Mouse (Mus musculus): ENCODE measurements around the gene Kif23.

Kif23 gene

DNA sequence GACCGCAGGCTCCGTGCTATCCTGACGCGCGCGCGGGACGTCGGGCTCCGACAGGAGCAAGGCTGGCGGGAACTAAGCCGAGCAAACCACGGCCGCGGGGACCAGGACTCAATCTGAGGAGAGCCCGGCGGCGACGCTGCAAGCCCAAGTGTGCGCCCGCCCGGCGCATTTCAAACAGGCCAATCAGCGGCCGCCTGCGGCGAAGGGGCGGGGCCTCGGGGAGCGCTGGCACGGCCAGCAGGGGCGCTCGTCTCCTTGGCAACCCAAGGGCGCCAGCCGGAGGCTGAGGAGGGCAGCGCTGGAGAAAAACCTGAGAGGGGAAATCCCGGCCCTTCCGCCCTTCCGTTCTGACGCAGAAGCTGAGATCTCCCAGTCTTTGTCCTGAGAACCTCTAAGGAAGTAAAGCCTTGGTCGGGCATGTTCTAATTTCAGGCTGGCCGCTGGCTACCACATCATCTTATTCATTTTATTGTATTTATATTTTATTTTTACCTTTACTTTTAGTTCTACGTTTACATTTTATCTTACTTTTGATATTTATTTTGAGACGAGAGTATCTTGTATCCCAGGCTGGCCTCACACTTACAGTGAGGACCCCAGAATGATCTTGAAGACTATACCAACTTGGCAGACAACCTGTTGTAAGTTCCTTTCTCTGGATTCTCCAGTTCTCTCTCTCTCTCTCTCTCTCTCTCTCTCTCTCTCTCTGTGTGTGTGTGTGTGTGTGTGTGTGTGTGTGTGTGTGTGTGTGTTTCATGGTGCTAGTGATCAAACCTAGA lies at the start of gene Kif23:
Gene Kif23 (minus strand): TSS at position 152 of the 779 bp plus-strand sequence.
- peak; percentile 75; the same call in 1 of the 2 replicates for ATAC-seq (ENCODE audit: insufficient number of reproducible peaks, low FRiP score, low TSS enrichment)

DNA sequence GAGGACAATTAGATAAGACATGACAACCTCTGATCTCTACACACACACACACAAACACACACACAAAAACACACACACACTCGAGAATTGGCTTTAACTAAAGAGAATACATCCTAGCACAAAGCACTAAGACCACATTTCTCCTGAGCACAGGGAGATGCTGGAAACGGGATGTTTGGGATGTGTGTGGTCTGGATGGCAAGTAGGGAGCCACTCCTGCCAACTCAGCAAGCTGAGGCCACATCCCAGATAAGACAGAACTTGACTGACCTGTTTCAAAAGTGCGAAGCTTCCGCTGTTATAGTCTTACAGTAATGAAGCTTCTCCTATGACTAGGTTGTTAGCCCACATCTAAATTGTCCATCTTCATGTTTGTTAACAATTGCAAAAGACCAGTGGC lies 44.6 kb upstream of the Kif23 start:
- no peak for ATAC-seq (ENCODE audit: insufficient number of reproducible peaks, low FRiP score, low TSS enrichment)

DNA sequence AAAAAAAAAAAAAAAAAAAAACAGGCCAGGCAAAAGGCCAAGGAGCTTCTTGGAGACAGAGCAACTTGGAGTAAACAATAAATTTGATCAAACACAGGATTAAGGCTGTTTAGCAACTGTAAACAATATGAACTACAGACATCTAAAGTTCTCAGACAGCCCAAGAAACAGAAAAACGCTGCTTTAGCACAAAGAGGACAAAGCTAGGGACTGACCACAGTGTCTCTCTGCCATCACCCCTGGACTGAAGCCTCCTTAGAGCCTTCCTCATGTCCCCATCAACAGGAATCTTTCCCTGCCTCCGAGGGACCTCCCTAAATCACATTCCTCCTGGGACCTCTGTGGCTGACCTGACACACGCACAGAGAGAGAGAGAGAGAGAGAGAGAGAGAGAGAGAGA lies 44.2 kb upstream of the Kif23 start:
- no peak for ATAC-seq (ENCODE audit: insufficient number of reproducible peaks, low FRiP score, low TSS enrichment)

DNA sequence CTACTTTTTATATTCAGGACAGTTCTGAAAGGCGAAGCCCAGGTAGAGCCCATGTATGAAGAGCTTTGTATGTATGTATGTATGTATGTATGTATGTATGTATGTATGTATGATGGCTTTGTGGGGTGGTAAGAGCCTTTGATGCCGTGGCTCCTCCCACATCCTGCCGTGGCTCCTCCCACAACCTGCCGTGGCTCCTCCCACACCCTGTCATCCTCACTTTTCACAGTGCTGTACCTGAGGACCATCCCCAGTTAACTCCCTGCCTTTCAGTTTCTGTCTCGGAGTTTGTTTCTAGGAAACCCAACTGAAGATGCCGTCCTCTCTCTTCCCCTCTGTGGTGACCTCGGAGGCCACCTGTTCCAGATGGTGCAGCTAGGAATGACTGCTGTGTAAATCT lies 39.5 kb upstream of the Kif23 start:
- no peak for ATAC-seq (ENCODE audit: insufficient number of reproducible peaks, low FRiP score, low TSS enrichment)

DNA sequence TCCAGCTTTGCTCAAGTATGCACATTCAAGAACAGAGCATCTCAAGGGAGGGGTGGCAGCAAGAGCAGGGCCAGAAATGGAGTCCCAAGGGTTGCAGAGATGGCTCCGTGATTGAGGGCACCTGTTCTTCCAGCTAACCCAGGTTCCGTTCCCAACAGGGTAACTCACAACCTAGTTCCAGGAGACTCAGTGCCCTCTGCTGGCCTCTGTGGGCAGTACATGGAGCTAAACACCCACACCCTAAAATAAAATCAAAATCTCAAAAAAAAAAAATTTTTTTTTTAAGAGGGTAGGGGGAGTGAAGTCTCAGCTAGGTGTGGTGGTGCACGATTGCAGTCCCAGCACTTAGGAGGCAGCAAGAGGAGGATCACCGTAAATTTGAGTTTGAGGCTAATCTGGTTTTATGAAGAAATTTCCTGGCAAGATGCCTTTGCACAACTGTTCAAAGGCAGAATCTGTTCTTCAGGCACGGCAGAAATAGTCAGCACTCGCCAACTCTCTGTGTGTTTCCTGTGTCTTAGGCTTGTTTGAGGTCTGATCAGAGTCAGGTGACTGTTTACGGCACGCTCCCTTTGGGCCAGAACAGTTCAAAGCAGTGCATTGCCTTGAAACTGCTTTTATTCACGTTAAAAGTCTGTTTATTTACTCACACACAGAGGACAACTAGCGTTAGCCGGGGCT lies 38.7 kb upstream of the Kif23 start:
- ATAC-seq (ENCODE audit: insufficient number of reproducible peaks, low FRiP score, low TSS enrichment), result no peak

DNA sequence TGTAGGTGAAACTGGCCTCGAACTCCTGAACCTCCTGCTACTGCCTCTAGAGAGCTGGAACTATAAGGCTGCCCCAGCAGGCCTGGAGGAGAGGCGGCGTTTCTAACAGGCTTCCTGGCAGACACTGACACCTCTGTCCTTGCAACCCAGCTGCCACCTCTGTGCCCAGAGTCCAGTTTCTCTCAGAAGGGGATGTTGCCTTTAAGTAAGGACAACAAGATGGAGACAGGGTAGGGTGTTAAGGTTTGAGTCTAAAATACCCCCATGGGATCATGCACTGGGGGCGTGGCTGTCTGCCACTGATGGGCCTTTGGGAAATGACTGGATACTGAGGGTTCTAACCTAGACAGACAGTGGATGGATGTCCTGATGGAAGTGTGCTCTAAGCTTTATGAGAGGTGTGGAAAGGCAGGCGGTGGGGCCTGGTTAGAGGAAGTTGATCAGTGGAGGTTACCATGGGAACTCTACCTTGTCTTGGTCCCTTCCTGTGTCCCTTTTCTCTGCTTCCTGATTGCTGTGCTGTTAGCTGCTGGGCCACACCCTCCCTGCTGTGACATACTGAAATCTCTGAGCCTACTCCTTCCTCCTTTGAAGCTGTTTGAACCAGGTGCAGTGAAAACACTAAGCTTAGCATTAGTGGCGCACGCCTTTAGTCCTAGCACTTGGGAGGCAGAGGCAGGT lies 36.5 kb upstream of the Kif23 start:
- ATAC-seq (ENCODE audit: insufficient number of reproducible peaks, low FRiP score, low TSS enrichment), result no peak

DNA sequence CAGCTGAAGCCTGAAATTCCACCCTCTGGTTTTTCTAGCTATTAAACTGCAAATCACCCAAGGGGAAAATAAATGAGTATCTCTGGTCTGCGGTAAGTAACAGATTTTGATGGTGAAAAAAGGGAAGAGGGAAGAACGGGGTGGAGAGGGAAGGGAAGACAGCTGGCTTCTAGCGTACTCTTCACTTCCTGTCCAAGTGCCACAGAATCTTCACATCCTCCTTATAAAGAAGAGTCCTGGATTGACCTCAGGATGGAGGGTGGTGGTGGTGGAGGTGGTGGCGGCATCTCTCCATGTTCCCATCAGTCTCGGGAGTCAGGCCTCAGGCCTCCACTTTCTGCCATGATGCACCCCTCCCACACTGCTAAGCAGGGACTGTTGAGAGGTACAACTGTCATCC lies 35.3 kb upstream of the Kif23 start:
- ATAC-seq (ENCODE audit: insufficient number of reproducible peaks, low FRiP score, low TSS enrichment), result no peak

DNA sequence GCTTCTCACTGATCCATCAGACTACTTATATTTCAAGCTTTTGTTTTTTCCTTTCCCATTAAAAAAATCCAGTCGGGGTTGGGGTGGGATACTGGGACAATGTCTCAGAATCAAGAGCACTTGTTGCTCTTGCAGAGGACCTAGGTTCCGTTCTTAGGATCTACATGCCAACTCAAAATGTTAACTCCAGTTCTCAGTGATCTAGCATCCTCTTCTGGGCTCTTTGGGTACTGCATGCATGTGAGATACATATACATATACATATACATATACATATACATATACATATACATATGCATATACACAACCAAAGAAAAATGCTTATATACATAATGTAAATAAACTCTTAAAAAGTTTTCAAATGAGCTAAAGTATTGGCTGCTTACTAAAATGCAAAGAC lies 33.4 kb upstream of the Kif23 start:
- ATAC-seq (ENCODE audit: insufficient number of reproducible peaks, low FRiP score, low TSS enrichment), result no peak

DNA sequence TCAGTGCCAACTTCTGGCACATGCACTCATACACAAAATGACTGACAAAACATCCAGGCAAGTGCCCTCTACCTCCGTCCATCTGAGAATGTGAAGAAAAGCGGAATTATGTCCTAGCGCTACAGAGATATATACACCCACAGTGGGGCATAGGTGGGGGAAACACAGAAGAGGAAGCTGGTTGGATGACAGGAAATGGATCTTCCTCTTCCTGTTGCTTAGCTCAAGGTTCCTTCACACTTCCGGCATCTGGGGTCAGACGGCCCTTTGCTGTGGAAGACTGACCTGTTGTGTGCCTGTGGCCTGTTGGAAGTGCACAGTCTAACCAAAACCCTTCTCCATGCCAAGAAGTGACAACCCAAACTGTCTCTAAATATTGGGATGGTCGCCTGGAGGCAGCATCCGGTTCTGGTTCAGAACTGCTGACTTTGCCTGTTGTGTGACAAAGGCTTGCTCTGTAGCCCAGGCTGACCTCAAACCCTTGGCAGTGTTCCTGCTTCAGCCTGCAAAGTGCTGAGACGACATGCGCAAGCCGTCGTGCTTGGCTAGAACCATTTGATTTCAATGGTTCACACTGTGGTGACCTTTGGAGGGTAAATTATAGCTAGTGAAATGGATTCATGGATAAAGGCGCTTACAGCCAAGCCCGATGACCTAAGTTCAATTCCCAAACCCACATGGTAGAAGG lies 30.8 kb upstream of the Kif23 start:
- ATAC-seq (ENCODE audit: insufficient number of reproducible peaks, low FRiP score, low TSS enrichment), result no peak

DNA sequence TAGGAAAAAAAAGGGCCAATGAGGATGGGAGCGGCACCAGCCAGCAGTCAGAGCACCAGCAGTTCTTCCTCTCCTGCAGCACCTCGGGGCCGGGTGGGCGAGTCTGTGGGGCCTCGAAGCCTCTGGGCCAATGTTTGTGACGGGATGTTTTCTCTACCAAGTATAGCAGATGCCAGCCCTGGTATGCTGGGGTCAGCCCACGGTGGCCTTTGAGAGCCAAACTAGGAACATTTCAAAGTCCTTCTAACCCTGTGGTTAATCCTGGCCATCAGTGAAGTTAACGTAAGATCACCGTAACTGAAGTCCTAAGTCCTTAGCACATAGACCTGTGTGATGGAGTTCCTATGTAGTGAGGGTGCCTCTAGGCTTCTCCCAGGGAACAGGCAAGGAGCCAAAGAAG lies 25.5 kb upstream of the Kif23 start:
- no peak for ATAC-seq (ENCODE audit: insufficient number of reproducible peaks, low FRiP score, low TSS enrichment)

DNA sequence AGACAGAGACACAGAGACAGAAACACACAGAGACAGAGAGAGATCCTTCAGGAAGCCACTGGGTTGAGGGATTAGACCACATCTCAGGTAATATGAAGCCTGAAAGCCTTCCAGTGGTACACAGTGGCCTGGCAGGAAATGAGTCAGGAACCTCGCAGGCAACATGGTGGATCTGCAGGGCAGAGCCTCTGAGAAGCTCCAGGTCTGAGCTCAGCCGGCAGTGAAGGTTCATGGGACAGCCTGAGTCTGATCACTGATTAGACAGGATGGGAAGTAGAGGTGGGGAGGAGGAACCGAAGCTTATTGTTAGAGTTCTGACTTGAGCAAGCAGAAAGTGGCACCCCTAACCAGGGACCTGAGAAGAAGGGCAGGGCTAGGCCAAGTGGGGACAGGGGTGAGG lies 24.5 kb upstream of the Kif23 start:
- no peak for ATAC-seq (ENCODE audit: insufficient number of reproducible peaks, low FRiP score, low TSS enrichment)

DNA sequence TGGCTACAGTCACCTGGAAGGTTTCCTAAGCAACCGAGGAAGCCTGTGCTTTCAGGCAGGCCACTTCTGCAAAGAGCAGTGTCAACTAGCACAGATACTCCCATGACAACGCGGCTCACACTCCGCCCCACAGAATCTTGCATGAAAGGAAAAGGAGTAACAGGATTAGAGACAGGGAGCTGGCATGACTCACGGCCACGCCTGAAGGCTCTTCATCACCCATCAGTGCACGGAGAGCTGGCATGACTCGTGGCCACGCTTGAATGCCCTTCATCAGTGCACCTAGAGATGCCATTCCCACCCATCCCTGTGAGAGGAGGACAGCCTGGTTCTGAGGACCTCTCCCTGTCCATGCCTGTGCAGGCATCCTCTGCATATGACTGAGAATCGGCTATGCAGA lies 20.8 kb upstream of the Kif23 start:
- ATAC-seq (ENCODE audit: insufficient number of reproducible peaks, low FRiP score, low TSS enrichment), result no peak

DNA sequence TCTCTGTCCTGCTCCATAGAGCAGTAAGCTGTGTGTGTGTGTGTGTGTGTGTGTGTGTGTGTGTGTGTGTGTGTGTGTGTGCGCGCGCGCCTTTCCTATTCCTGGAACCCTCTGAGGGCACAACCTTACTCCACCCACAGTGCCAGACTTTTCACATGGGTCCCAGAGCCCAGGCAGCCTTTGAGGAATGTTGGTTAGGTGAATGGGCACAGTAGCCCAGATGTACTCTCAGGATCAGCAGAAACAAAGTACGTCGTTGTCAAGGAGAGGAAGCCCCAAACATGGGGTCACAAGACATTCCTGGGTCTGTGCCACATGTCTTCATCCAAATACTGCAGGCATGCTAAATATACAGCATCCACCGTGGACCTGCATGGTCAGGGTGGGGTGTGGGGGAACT lies 19.4 kb upstream of the Kif23 start:
- no peak for ATAC-seq (ENCODE audit: insufficient number of reproducible peaks, low FRiP score, low TSS enrichment)

DNA sequence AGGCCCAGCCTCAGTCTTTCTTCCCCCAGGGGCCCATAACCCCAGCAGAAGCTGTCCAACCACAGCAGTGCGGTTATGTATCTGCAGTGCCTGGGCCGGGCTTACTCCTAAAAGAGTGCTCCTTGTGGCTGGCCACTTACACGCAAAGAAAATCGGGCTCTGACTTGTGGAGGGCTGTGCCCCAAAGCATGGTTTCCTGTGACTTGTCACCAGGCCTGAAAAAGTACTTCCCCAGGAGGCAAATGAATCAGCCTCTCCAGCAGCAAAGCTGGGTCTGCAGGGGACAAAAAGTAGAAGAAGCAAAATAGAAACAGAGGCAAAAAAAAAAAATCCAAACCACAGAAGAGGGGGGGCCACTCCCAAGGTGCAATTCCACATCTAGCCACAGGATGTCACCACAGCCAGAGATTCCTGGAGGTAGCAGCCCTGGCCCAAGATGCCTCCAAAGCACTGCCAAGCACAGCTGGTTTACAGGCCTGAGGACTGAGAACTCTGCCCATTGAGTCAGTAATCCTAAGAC lies 18.9 kb upstream of the Kif23 start:
- ATAC-seq (ENCODE audit: insufficient number of reproducible peaks, low FRiP score, low TSS enrichment), result 0 out of 2 replicates have a peak, but pooled peaks have one; percentile 31

DNA sequence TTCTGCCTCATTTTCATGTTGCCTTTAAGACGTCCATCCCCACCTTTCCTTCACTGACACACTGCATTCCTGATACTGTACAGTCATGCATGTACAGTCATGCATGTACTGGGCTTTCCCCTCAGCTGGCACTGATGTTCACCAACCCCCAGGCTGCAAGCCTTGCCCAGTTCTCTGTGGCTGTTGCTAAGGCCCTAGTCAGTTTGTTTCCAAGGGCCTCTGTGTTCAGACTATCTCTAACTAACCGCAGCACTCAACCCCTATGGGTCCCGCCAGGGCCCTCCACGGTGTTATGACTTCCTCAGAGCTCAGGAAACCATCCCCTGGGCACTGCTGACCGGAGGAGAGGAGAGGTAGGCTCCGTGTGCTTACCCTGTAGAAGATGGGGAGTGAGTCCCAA lies 16.8 kb upstream of the Kif23 start:
- ATAC-seq (ENCODE audit: insufficient number of reproducible peaks, low FRiP score, low TSS enrichment), result no peak

DNA sequence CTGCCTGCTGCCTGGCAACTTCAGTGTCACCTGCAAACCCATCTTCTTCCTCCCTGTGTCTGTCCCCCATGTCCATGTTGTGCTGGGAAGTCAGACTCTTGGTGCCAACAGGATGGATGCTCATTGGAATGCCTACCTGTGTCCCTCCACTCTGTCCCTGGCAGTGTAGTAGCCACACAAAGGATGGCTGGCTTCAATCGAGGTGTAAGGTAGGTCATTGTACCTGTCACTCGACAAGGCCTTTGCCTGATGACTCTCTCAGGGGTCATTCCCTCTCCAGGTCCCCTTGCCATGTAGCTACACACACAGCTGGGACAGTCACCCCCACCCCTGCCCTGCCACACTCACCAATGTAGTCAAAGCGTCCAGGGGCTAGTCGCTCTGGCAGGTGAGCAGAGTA lies 14.6 kb upstream of the Kif23 start:
- no peak for ATAC-seq (ENCODE audit: insufficient number of reproducible peaks, low FRiP score, low TSS enrichment)

DNA sequence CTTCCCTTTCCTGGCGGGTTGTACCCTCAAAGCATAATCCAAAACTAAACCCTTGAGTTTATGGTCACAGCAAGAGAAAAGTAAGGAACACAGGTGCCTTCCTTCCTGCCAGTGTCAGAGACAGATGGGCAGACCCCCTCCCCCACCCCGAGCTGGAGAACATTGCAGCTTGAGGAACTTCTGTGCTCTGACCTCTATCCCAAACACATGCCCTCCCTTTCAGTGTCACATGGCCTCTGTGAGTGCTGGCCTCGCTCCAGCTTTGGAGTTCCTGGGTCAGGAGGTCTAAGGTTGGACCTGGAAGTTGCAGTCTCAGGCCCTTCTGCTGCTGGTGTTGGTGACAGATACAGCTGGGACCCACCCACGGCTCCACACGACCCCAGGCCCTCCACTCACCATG lies 14.2 kb upstream of the Kif23 start:
- ATAC-seq (ENCODE audit: insufficient number of reproducible peaks, low FRiP score, low TSS enrichment), result no peak

DNA sequence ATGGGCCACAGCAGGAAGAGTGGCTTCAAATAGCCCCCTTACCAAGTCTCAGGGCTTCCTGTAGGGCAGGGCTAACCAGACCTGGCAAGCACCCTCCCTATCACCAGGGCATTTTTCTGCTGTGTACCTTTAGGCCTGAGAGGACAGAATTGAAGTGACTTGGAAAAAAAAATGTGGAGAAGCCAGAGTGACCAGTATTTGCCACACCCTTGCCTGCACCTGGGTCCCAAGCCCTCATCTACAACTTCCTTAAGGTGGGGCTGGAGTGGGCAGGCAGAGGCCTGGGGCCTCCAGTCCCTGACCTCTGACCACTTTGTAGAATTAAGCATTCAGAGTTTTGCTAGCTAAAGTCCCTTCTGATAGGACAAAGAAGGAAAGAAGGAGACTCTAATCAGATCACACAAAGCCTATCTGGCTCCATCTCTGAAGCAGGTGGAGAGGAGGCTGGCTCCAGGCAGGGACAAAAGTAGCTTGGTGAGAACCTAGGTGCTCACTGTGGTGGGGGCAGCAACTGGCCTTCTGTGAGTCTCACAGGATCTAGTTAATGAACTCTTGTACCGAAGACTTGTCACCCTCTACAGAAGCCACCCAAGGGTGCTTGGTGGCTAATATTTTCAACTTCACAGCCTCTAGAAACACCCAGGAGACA lies 13.5 kb upstream of the Kif23 start:
- ATAC-seq (ENCODE audit: insufficient number of reproducible peaks, low FRiP score, low TSS enrichment), result no peak

DNA sequence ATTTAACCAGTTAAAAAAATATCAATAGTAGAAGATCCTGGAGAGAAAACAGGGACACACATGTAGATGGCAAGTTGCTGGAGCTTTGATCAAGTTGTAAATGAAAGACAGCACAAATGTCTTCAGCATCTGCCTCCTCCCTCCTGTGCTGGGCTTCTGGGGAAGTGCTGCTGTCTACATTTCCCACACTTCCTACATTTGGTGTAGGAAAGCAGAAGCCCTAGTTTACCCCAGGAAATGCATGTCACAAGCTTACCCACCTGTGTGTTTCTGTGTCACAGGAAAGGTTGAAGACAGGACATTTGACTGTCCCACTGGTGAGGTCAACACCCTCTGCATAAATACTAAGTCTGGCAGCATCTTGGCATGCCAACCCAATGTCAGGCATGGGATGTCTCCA lies 8.1 kb upstream of the Kif23 start:
- ATAC-seq (ENCODE audit: insufficient number of reproducible peaks, low FRiP score, low TSS enrichment), result no peak

DNA sequence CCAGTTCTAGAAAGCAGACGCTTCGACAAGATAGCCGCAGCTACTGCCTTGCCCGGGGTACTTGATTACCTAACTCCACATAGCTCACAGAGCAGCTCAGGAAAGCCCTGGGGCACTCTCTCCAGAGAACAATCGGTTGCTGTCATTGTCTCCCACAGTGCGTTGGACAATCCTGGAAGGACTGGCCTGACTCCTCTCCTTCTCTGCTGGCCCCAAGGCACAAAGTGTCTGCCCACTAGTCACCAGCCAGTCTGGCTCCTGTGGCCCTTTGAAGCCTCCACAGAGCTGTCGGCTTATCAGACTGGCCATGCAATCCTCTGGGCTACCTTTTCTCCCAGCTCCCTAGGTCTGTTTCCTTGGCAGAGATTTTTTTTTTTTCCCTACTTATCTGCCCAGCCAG lies 5.7 kb upstream of the Kif23 start:
- no peak for ATAC-seq (ENCODE audit: insufficient number of reproducible peaks, low FRiP score, low TSS enrichment)
